Mouse (Mus musculus) intestine, embryonic 16.5 days (tissue): ENCODE results near the gene Spi1. TPM values are rescaled to one million over a fixed set of nuclear protein-coding genes. Genes with fewer than 3 reads are reported as not detected.

Experiments used
- ATAC-seq: fragments of 200-750 bp; cut with Nextera tagmentation; 2 replicates; pipeline ENCODE4 v1.8.0; 2017; ENCODE audit warnings: moderate TSS enrichment, moderate library complexity
- H3K27ac ChIP-seq: fragments of 300-500 bp; sonication (generic); 2 replicates; pipeline ENCODE4 v1.5.1; 2014; ENCODE audit warnings: mild to moderate bottlenecking, low read length
- H3K27me3 ChIP-seq: fragments of 300-500 bp; sonication (generic); replicated peaks from 2 replicates; pipeline ENCODE4 v1.6.1; 2014; ENCODE audit warnings: low read length, control low read depth, mixed read lengths; ENCODE audit not compliant: control insufficient read depth, insufficient read depth
- H3K36me3 ChIP-seq: fragments of 300-500 bp; sonication (generic); 2 replicates; pipeline ENCODE4 v1.6.1; 2014; ENCODE audit warnings: low read length, control low read depth; ENCODE audit not compliant: control insufficient read depth, insufficient read depth
- H3K4me1 ChIP-seq: fragments of 300-500 bp; sonication (generic); 2 replicates; pipeline ENCODE4 v1.6.1; 2014; ENCODE audit warnings: low read length, control low read depth, mixed read lengths; ENCODE audit not compliant: control insufficient read depth, insufficient read depth
- H3K4me2 ChIP-seq: fragments of 300-500 bp; sonication (generic); 2 replicates; pipeline ENCODE4 v1.6.1; 2014; ENCODE audit warnings: low read depth, low read length, control low read depth
- H3K4me3 ChIP-seq: fragments of 300-500 bp; sonication (generic); 2 replicates; pipeline ENCODE4 v1.5.1; 2014; ENCODE audit warnings: mild to moderate bottlenecking, low read length
- H3K9ac ChIP-seq: fragments of 300-500 bp; sonication (generic); 2 replicates; pipeline ENCODE4 v1.6.1; 2014; ENCODE audit warnings: low read depth, low read length
- H3K9me3 ChIP-seq: fragments of 300-500 bp; sonication (generic); 2 replicates; pipeline ENCODE4 v1.6.1; 2016; ENCODE audit warnings: low read length, control low read depth; ENCODE audit not compliant: control insufficient read depth
- WGBS: fragments of 180-500 bp; shearing (Covaris S2); extraction: QIAGEN DNeasy Blood & Tissue Kit; methylation state at CpG from one replicate; pipeline ENCODE4 v1.1.7; 2014; 5-methylcytosine and 5-hydroxymethylcytosine counted together
- polyA plus RNA-seq: library from polyadenylated mRNA; unstranded; fragments of >200 nt; fragmentation: Nextera tagmentation; extraction: Ambion mirVana; gene quantifications from 2 replicates; pipeline ENCODE4 v1.2.1, GENCODE M21; 2015

The Spi1 gene
- polyA plus RNA-seq, 1 experiment from 2014 or later = 4.2 TPM

DNA sequence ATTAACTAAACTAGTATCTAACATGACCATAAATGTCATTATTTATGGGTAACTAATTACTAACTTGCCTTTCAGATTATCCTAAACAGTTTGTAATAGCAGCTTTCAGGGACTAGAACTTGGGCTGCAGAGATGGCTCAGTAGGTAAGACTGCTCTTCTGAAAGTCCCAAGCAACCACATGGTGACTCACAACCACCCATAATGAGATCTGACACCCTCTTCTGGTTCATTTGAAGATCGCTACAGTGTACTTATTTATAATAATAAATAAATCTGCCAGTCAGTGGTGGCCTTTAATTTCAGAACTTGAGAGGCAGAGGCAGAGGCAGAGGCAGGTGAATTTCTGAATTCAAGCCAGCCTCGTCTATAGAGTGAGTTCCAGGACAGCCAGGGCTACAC is 29.4 kb upstream of the Spi1 start:
- no peaks in the 10 kb centered on the region for H3K27me3 ChIP-seq
- ATAC-seq = no peak
- WGBS = 52% methylated on average over 2 of the region's 2 CpGs
- H3K4me2 ChIP-seq = no peak overlapping the region
- H3K9me3 ChIP-seq = no peaks in the 10 kb centered on the region
- H3K9ac ChIP-seq = no peak overlapping the region
- peaks cover 11% of the 10 kb centered on the region for H3K4me1 ChIP-seq
- H3K36me3 ChIP-seq = peaks cover 24% of the 10 kb centered on the region
- H3K27ac ChIP-seq = no peak overlapping the region
- no peak overlapping the region for H3K4me3 ChIP-seq

DNA sequence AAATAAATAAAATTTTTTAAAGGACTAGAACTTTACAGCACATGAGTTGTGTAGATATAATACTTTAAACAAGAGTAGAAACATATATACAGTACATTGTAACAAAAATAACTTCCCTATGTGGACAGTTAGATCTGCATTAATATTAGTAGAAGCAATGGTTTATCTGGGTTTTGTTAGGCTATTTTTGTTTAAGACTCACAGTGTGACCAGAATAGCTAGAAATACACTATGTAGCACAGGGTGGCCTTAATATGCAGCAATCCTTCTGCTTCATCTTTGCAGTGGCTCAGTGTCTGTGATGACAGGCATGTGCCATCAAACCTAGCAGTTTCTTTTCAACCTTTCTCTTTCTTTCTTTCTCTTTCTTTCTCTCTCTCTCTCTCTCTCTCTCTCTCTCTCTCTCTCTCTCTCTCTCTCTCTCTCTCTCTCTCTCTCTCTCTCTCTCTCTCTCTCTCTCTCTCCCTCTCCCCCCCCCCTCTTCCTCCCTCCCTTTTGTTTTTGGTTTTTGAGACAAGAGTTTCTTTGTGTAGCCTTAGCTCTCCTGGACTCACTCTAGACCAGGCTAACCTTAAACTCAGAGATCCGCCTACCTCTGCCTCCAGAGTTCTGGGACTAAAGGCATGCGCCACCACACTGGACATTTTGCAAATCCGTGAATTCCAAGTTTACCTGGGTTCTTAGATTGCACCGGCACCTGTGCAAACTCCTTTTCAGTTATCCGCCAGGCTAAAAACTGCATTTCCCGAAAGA is 28.8 kb upstream of the Spi1 start:
- no peak; the same call in 1 of the 2 replicates for ATAC-seq

DNA sequence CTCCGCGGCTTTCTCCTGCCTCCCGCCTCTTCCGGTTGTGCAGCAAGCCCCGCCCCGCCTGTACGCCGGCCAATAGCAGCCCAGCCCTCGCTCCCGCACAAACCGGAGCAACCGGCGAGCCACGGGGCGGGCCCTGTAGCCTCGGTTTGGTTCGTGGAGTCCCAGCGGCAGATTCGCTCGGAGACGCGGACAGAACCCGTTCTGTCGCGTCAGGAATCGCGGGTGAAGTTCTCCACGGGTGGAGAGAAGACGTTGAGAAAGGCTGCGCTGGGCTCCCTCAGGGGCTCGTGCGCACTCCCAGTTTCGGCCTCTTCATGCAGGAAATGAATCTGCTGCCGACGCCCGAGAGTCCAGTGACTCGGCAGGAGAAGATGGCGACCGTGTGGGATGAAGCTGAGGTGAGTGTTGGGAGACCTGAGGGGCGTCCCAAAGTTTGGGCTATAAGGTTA is 28.2 kb upstream of the Spi1 start, which contains the start of gene Psmc3:
Gene Psmc3 (plus strand): TSS at position 76 of the 449 bp plus-strand sequence.
- no peaks in the 10 kb centered on the region for H3K9me3 ChIP-seq
- WGBS = 0% methylated on average over 40 of the region's 40 CpGs
- peaks cover 32% of the 10 kb centered on the region for H3K36me3 ChIP-seq
- H3K4me2 ChIP-seq = peak within 1 kb of the TSS; percentile 88
- peaks cover 11% of the 10 kb centered on the region for H3K4me1 ChIP-seq
- H3K4me3 ChIP-seq = peak within 1 kb of the TSS; percentile 92
- H3K9ac ChIP-seq = peak within 1 kb of the TSS; percentile 90
- H3K27me3 ChIP-seq = no peaks in the 10 kb centered on the region
- peak; percentile 100 for ATAC-seq
- peak within 1 kb of the TSS; percentile 60 for H3K27ac ChIP-seq

More for the DNA sequence above, 28.8 kb upstream of the Spi1 start:
- H3K9me3 ChIP-seq = no peaks in the 10 kb centered on the region
- peaks cover 11% of the 10 kb centered on the region for H3K4me1 ChIP-seq
- H3K4me3 ChIP-seq = peak overlapping the region; percentile 92
- WGBS = under 1% methylated on average over 6 of the region's 6 CpGs
- H3K4me2 ChIP-seq = peak overlapping the region; percentile 58
- H3K27me3 ChIP-seq = no peaks in the 10 kb centered on the region
- H3K27ac ChIP-seq = no peak overlapping the region
- peak overlapping the region; percentile 90 for H3K9ac ChIP-seq
- H3K36me3 ChIP-seq = peaks cover 27% of the 10 kb centered on the region

DNA sequence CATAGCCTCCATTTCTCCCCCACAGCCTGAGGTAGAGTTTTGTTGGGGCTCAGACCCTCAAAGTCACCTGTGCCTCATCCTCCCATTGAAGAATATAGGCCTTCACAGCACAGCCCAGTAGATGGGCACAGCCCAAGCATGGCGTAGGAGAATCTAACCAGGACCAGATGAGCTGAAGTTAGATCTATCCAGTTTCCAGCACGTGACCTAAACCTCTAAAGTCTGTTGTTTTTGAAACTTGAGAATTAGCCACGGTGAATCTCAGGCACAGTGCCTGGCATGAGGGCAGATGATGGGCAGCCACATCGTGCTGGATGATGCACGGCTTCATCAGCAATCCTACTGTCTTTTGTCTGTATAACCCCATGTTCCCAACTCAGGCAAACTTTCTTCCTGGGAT is 23.8 kb upstream of the Spi1 start:
- Histone ChIP-seq H3K36me3 (peaks cover 45% of the 10 kb centered on the region), H3K4me2 (no peak overlapping the region), H3K27ac (no peak overlapping the region), H3K4me3 (no peak overlapping the region), H3K27me3 (no peaks in the 10 kb centered on the region), H3K9me3 (no peaks in the 10 kb centered on the region), H3K4me1 (peaks cover 16% of the 10 kb centered on the region), H3K9ac (no peak overlapping the region)
- ATAC-seq = no peak
- 92% methylated on average over 5 of the region's 5 CpGs for WGBS

DNA sequence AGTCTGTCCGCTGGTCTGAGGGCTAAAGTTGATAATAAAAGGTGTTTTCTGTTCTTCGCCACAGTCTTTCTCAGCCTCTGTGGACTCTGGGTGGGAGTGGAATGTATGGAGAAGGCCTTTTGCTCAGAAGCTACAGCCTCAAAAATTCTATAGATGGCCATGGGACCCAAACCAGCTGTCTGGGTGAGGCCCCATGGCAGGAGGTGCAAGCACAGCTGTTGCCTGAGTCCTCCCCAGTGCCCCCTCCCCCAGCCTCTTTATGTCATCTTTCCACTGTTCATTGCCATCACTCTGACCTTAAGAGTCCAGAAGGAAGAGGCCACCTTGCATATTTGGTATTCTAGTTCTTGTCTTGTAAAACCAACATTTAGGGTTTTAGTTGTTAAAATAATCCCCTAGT is 22.8 kb upstream of the Spi1 start:
- ATAC-seq = no peak
- Histone ChIP-seq H3K36me3 (peaks cover 45% of the 10 kb centered on the region), H3K27me3 (no peaks in the 10 kb centered on the region), H3K4me3 (no peak overlapping the region), H3K27ac (no peak overlapping the region), H3K9me3 (no peaks in the 10 kb centered on the region), H3K4me2 (no peak overlapping the region), H3K4me1 (peaks cover 16% of the 10 kb centered on the region), H3K9ac (no peak overlapping the region)
- WGBS = 89% methylated on average over 2 of the region's 2 CpGs

DNA sequence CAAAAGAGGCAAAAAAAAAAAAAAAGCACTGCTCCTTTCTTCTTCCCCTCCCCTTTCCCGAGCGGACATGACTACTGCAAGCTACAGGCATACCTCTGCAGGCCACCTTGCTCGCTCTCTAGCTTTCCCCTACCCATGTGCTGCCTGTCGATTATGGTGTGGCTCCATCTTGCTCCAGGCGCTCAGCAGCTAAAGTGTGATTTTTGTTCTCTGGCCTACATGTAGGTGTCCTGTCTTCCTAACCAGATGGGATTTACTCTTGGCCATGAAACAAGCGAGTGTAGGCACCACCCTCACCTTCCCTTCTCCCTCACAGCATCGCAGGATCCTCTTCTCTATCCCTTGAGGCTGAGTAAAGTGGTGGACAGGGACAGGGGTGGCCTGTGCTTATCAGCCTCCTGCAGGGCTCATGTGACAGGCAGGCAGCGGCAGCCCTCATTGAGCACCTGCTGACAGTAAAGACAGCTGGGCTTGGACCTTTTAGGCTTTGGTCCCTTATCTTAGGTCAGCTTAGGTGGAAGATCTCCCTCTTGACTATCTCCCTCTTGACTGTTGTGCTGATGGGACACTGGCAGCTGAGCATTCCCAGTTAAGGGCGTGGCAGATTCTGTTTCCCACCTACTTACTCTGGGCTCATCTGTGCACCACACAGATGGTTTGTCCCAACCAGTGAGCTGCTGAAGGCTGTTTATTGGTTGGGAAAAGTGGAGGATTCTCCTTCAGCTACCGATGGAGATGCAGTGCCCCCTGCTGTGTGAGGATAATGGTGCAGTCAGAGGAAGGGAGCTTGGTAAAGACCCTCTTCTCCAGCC is 21.4 kb upstream of the Spi1 start:
- no peaks in the 10 kb centered on the region for H3K27me3 ChIP-seq
- 77% methylated on average over 10 of the region's 10 CpGs for WGBS
- ATAC-seq = peak; percentile 43
- H3K4me3 ChIP-seq = no peak overlapping the region
- H3K9me3 ChIP-seq = no peaks in the 10 kb centered on the region
- H3K9ac ChIP-seq = no peak overlapping the region
- H3K4me1 ChIP-seq = peaks cover 5% of the 10 kb centered on the region; the same call in 1 of the 2 replicates
- H3K4me2 ChIP-seq = no peak overlapping the region
- H3K27ac ChIP-seq = no peak overlapping the region
- H3K36me3 ChIP-seq = peaks cover 39% of the 10 kb centered on the region

DNA sequence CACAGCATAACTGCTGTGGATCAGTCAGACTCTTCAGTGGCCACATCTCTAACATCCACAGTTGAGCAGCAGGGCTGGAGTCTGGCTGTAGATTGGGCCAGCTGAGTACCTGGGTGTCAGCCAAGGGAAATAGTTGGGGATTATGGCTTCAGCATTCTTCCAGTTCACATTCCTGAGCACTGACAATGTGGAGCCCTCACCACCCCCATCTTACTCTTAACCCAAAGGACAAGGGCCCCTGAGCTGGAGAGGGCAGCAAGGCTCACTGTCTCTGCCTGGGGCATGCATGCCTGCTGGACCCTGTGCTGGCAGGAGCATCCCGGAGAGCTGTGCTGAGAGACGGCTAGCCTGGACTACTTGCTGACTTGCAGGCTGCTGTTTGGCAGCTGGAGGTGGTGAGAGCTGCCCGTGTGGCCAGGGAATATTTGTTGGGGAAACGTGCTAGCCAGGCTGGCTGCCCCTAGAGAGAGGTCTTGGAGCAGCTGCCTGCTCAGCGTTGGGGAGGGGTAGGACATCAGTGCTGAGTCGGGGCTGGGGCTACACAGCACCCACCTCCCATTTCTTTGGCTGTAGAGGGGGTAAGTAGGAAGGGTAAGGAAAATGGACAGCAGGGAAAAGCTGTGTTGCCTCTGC is 20.2 kb upstream of the Spi1 start:
- Histone ChIP-seq H3K27me3 (no peaks in the 10 kb centered on the region), H3K4me2 (no peak overlapping the region), H3K27ac (peak overlapping the region; percentile 66), H3K9ac (no peak overlapping the region), H3K4me1 (peaks cover 5% of the 10 kb centered on the region; the same call in 1 of the 2 replicates), H3K9me3 (no peaks in the 10 kb centered on the region), H3K4me3 (no peak overlapping the region), H3K36me3 (peaks cover 29% of the 10 kb centered on the region)
- WGBS = 75% methylated on average over 6 of the region's 6 CpGs
- peak; percentile 41; the same call in 1 of the 2 replicates for ATAC-seq

DNA sequence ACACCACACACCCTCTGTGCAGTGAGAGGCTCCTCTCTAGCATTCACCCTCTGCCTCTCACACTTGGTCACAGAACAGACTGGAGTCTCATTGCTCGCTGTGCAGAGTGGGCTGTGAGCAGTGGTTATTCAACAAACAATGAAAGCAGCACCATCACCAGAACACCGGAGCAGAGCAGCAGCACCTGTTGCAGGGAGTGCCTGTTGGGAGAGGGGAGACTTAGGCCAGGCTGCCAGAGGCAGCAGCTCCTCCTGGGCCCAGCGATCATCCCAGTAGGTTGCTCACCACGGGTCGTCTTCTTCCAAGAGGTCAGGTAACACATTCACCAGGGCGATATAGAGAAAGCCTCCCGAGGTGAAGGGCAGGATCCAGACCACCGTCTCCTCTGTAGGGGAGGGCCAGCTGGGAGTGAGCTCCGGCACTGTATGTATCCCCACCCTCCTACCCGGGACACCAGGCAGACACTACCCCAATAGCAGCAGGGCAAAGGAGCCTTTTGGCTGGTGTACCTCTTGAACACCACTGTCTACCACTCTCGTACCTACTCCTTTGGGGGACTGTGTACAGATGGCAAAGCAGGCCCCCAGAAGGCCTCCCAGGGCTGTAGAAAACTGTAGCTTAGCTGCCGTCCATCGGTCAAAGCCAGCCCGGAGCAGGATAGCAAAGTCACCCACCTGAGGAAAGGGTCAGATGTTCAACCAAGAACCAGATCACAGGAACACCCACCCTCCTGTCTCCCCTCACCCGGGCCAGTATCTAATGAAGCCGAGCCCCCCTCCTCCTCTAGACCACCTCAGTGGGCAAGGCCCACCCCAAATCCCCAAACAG is 19.2 kb upstream of the Spi1 start:
- no peak overlapping the region for H3K27ac ChIP-seq
- no peaks in the 10 kb centered on the region for H3K27me3 ChIP-seq
- 89% methylated on average over 16 of the region's 16 CpGs for WGBS
- H3K4me3 ChIP-seq = no peak overlapping the region
- H3K36me3 ChIP-seq = peaks cover 19% of the 10 kb centered on the region
- H3K9me3 ChIP-seq = no peaks in the 10 kb centered on the region
- H3K9ac ChIP-seq = no peak overlapping the region
- H3K4me1 ChIP-seq = peaks cover 5% of the 10 kb centered on the region; the same call in 1 of the 2 replicates
- no peak overlapping the region for H3K4me2 ChIP-seq
- no peak for ATAC-seq
